Mouse (Mus musculus) myocyte (in vitro differentiated cells): Measurements from ENCODE around the gene Ptprd.

Source experiments
- MAX ChIP-seq: IDR thresholded peaks from one replicate; pipeline ENCODE4 v1.6.1; 2011; ENCODE audit warnings: low read depth, mild to moderate bottlenecking, control low read depth
- MYOD1 ChIP-seq, 3 experiments: IDR thresholded peaks; one replicate each; pipeline ENCODE4 v1.6.1; 2011; ENCODE audit warnings: control low read depth in 2 of 3, low read depth in 2 of 3, mild to moderate bottlenecking in 2 of 3, moderate library complexity in 1 of 3; ENCODE audit not compliant: insufficient read length in 2 of 3, control insufficient read depth in 1 of 3
- MYOG ChIP-seq, 3 experiments: IDR thresholded peaks; one replicate each; pipeline ENCODE4 v1.6.1; 2011; ENCODE audit warnings: control low read depth in 2 of 3, low read depth in 2 of 3, mild to moderate bottlenecking in 2 of 3; ENCODE audit not compliant: insufficient read length in 2 of 3, control insufficient read depth in 1 of 3, insufficient read depth in 1 of 3
- POLR2A ChIP-seq: IDR thresholded peaks from one replicate; pipeline ENCODE4 v1.6.1; 2011; ENCODE audit warnings: low read depth, mild to moderate bottlenecking, control low read depth, moderate library complexity; ENCODE audit not compliant: insufficient read length

DNA sequence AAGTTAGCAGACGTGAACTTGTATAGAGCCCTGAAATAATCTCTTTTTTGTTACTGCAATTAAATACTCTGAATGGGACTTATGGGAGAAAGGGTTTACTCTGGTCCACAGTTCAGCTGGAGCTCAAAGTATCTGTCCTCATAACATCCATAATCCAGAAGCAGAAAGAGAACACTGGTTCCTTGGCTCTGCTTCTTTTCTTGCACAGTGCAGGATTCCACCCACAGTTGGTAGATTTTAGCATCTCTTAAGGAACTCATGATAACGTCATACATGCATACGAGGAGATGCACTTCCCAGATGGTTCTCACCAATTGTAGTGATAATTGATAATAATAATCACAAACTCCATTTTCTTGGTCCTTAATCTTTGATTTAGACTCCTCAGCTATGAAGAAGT lies 1330.2 kb downstream of the Ptprd start:
- no peak for TF ChIP-seq MYOD1 (IDR thresholded peaks at IDR 0.05; ENCODE audit: control insufficient read depth in 1 of 3, insufficient read length in 2 of 3, low read depth in 2 of 3)
- no peak for TF ChIP-seq POLR2A
- no peak for TF ChIP-seq MAX
- no peak for TF ChIP-seq MYOG (IDR thresholded peaks at IDR 0.05; ENCODE audit: control insufficient read depth in 1 of 3, insufficient read depth in 1 of 3, insufficient read length in 2 of 3, low read depth in 2 of 3)
